Mouse (Mus musculus): ENCODE results near the gene Mrpl14. TPM values are rescaled to one million over a fixed set of nuclear protein-coding genes. Genes with fewer than 3 reads are reported as not detected.

The Mrpl14 gene
- polyA plus RNA-seq, 1 experiment from 2014 or later = 126 TPM

- Histone ChIP-seq H3K9ac (peak overlapping the region; percentile 89), H3K4me2 (peak overlapping the region; percentile 82), H3K4me3 (peak overlapping the region; percentile 59), H3K4me1 (peaks cover 46% of the 10 kb centered on the region), H3K27me3 (replicated peaks) (peaks cover 21% of the 10 kb centered on the region), H3K36me3 (no peaks in the 10 kb centered on the region), H3K27ac (replicated peaks) (peak overlapping the region; percentile 90), H3K9me3 (no peaks in the 10 kb centered on the region)
- 1% methylated on average over 42 of the region's 72 CpGs for WGBS
- ATAC-seq (ENCODE audit: extremely low read depth, insufficient number of reproducible peaks, low FRiP score, low TSS enrichment) = peak; percentile 34; the same call in 1 of the 2 replicates
These were observed 50.4 kb downstream of the Mrpl14 start for GRCm38 (mm10) chr17:45736311-45737077.

GRCm38 (mm10) chr17:45737078-45737601 lies 51.0 kb downstream of the Mrpl14 start:
- Histone ChIP-seq H3K4me3 (peak overlapping the region; percentile 59), H3K9ac (peak overlapping the region; percentile 89), H3K9me3 (no peaks in the 10 kb centered on the region), H3K27me3 (replicated peaks) (peaks cover 15% of the 10 kb centered on the region), H3K4me1 (peaks cover 46% of the 10 kb centered on the region), H3K36me3 (no peaks in the 10 kb centered on the region), H3K4me2 (peak overlapping the region; percentile 82), H3K27ac (replicated peaks) (peak overlapping the region; percentile 90)
- WGBS = 16% methylated on average over 10 of the region's 10 CpGs
- ATAC-seq (ENCODE audit: extremely low read depth, insufficient number of reproducible peaks, low FRiP score, low TSS enrichment) = no peak

- peaks cover 4% of the 10 kb centered on the region; the same call in 1 of the 2 replicates for H3K27me3 ChIP-seq (replicated peaks)
- no peak overlapping the region for H3K4me3 ChIP-seq
- 35% methylated on average over 13 of the region's 13 CpGs for WGBS
- H3K9me3 ChIP-seq = no peaks in the 10 kb centered on the region
- no peak overlapping the region for H3K4me2 ChIP-seq
- no peak for ATAC-seq (ENCODE audit: extremely low read depth, insufficient number of reproducible peaks, low FRiP score, low TSS enrichment)
- H3K4me1 ChIP-seq = peaks cover 25% of the 10 kb centered on the region
- no peaks in the 10 kb centered on the region for H3K36me3 ChIP-seq
- H3K27ac ChIP-seq (replicated peaks) = no peak overlapping the region
- H3K9ac ChIP-seq = peak overlapping the region; percentile 62
These were observed 56.4 kb downstream of the Mrpl14 start for GRCm38 (mm10) chr17:45742371-45743147.

GRCm38 (mm10) chr17:45745629-45746028 lies 59.5 kb downstream of the Mrpl14 start:
- Histone ChIP-seq H3K9me3 (no peaks in the 10 kb centered on the region), H3K9ac (no peak overlapping the region), H3K27me3 (replicated peaks) (peaks cover 10% of the 10 kb centered on the region; the same call in 1 of the 2 replicates), H3K4me3 (no peak overlapping the region), H3K4me2 (no peak overlapping the region), H3K36me3 (no peaks in the 10 kb centered on the region), H3K27ac (replicated peaks) (no peak overlapping the region), H3K4me1 (peaks cover 43% of the 10 kb centered on the region)
- no peak for ATAC-seq (ENCODE audit: extremely low read depth, insufficient number of reproducible peaks, low FRiP score, low TSS enrichment)
- WGBS = 77% methylated on average over 2 of the region's 2 CpGs

DNA sequence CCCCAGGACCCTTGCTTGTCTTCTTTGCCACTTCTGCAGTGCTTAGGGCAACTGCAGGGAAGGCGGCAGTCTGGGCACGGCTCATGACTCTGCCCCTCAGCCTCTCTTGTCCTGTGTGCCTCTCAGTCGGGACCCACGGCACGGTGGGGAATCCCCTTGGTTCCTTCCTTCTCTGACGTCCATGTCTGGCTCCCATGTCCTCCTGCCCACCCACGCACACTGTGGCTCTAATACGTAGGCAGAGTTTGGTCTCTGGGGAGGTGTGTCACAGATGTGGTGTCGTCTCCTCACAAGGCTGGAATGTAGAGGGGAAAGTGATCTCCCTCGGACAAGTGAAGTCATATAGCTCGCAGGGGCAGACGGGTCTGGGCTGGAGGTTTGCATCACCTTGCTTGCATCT lies 60.6 kb downstream of the Mrpl14 start:
- H3K4me3 ChIP-seq = no peak overlapping the region
- ATAC-seq (ENCODE audit: extremely low read depth, insufficient number of reproducible peaks, low FRiP score, low TSS enrichment) = no peak
- peaks cover 43% of the 10 kb centered on the region for H3K4me1 ChIP-seq
- H3K4me2 ChIP-seq = no peak overlapping the region
- WGBS = 47% methylated on average over 12 of the region's 12 CpGs
- H3K27ac ChIP-seq (replicated peaks) = no peak overlapping the region
- no peaks in the 10 kb centered on the region for H3K36me3 ChIP-seq
- no peaks in the 10 kb centered on the region for H3K9me3 ChIP-seq
- no peak overlapping the region for H3K9ac ChIP-seq
- peaks cover 10% of the 10 kb centered on the region; the same call in 1 of the 2 replicates for H3K27me3 ChIP-seq (replicated peaks)

GRCm38 (mm10) chr17:45747293-45747692 lies 61.2 kb downstream of the Mrpl14 start:
- Histone ChIP-seq H3K27ac (replicated peaks) (no peak overlapping the region), H3K9me3 (no peaks in the 10 kb centered on the region), H3K4me3 (no peak overlapping the region), H3K27me3 (replicated peaks) (peaks cover 10% of the 10 kb centered on the region; the same call in 1 of the 2 replicates), H3K36me3 (no peaks in the 10 kb centered on the region), H3K4me1 (peaks cover 43% of the 10 kb centered on the region), H3K4me2 (no peak overlapping the region), H3K9ac (no peak overlapping the region)
- 82% methylated on average over 4 of the region's 4 CpGs for WGBS
- no peak for ATAC-seq (ENCODE audit: extremely low read depth, insufficient number of reproducible peaks, low FRiP score, low TSS enrichment)

Other genes with a start within 250 kb of the Mrpl14 start
- 0.98 and 1.1 TPM in 2 replicates for gene Spats1, start 210.9 kb upstream of the Mrpl14 start, polyA plus RNA-seq (2015; fragmentation: Nextera tagmentation; extraction: Ambion mirVana)
- 19.8 and 22.3 TPM in 2 replicates for gene Aars2, start 179.5 kb upstream of the Mrpl14 start, polyA plus RNA-seq (2015; fragmentation: Nextera tagmentation; extraction: Ambion mirVana)
- 0.15 and 0.27 TPM in 2 replicates for gene Tcte1, start 162.9 kb upstream of the Mrpl14 start, polyA plus RNA-seq (2015; fragmentation: Nextera tagmentation; extraction: Ambion mirVana)
- gene Tmem151b, start 136.6 kb upstream of the Mrpl14 start, polyA plus RNA-seq (2015; fragmentation: Nextera tagmentation; extraction: Ambion mirVana) = 1.4 and 1.6 TPM in 2 replicates
- 2.7 TPM in 2 replicates for gene Nfkbie, start 130.6 kb upstream of the Mrpl14 start, polyA plus RNA-seq (2015; fragmentation: Nextera tagmentation; extraction: Ambion mirVana)
- gene Slc35b2, start 122.4 kb upstream of the Mrpl14 start, polyA plus RNA-seq (2015; fragmentation: Nextera tagmentation; extraction: Ambion mirVana) = 91.8 and 94.9 TPM in 2 replicates
- gene Hsp90ab1, start 113.1 kb upstream of the Mrpl14 start, polyA plus RNA-seq (2015; fragmentation: Nextera tagmentation; extraction: Ambion mirVana) = 1,372 and 1,500 TPM in 2 replicates
- gene Slc29a1, start 86.7 kb upstream of the Mrpl14 start, polyA plus RNA-seq (2015; fragmentation: Nextera tagmentation; extraction: Ambion mirVana) = 68.8 and 83.6 TPM in 2 replicates
- 0.37 and 0.45 TPM in 2 replicates for gene Mymx, start 84.2 kb upstream of the Mrpl14 start, polyA plus RNA-seq (2015; fragmentation: Nextera tagmentation; extraction: Ambion mirVana)
- 0.18 and 0.33 TPM in 2 replicates for gene Capn11, start 27.0 kb upstream of the Mrpl14 start, polyA plus RNA-seq (2015; fragmentation: Nextera tagmentation; extraction: Ambion mirVana)
- gene Tmem63b, start 583 bp downstream of the Mrpl14 start, polyA plus RNA-seq (2015; fragmentation: Nextera tagmentation; extraction: Ambion mirVana) = 35.5 and 39.3 TPM in 2 replicates
- gene 1600014C23Rik, start 47.5 kb downstream of the Mrpl14 start, polyA plus RNA-seq (2015; fragmentation: Nextera tagmentation; extraction: Ambion mirVana) = 0.64 and 0.84 TPM in 2 replicates

Data from heart, embryonic 13.5 days (tissue).